Mouse (Mus musculus) layer of hippocampus, adult 2 months (tissue): ENCODE data around the gene Cds1. TPM values are rescaled to one million over a fixed set of nuclear protein-coding genes. Genes with fewer than 3 reads are reported as not detected.

Source experiments
- DNase-seq, 2 experiments: peaks; one replicate each; pipeline ENCODE4 v3.0.0; 2022; ENCODE audit warnings: low spot score in 2 of 2
- H3K27ac ChIP-seq: fragments of 200-600 bp; 2 replicates; pipeline ENCODE4 v1.8.1; 2022
- H3K4me3 ChIP-seq: fragments of 200-600 bp; 2 replicates; pipeline ENCODE4 v1.8.1; 2022; ENCODE audit warnings: mild to moderate bottlenecking
- CTCF ChIP-seq: fragments of 200-600 bp; conservative IDR thresholded peaks from 2 replicates; pipeline ENCODE4 v1.8.1; 2022; ENCODE audit warnings: antibody characterized with exemption, mild to moderate bottlenecking, moderate library complexity
- total RNA-seq, 2 experiments: library from RNA; stranded (reverse); gene quantifications; 2 replicates each; pipeline ENCODE4 v1.2.3; 2021

The Cds1 gene
- total RNA-seq, 2 experiments from 2014 or later = 58.4 to 60.3 TPM

GRCm38 (mm10) chr5:101851133-101851532 lies 86.2 kb downstream of the Cds1 start:
- H3K27ac ChIP-seq = no peak overlapping the region
- TF ChIP-seq CTCF = no peak

GRCm38 (mm10) chr5:101852116-101852680 lies 87.3 kb downstream of the Cds1 start:
- no peak for DNase-seq
- TF ChIP-seq CTCF = no peak
- no peak overlapping the region for H3K27ac ChIP-seq
- H3K4me3 ChIP-seq = no peak overlapping the region

More at GRCm38 (mm10) chr5:101851133-101851532, 86.2 kb downstream of the Cds1 start:
- DNase-seq = no peak
- H3K4me3 ChIP-seq = no peak overlapping the region

DNA sequence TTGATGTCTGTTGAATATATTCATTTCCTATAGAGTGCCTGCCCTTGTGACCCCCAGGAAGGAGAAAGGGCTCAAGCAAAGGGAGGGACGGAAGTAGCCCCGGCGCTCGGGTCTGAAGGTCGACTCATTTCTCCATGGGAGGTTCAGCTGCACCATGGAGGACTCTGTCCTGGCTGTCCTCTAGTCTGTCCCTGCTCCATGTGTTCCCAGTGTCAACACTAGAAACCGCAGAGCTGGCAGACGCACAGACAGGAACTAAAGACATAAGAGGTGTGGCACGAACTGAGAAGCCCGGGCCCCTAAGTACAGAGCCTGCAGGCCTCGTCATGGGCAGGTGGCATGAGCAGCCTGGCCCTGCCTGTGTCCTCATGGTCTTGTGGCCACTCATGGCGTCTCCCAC lies 89.2 kb downstream of the Cds1 start:
- Histone ChIP-seq H3K27ac (no peak overlapping the region), H3K4me3 (no peak overlapping the region)
- no peak for TF ChIP-seq CTCF
- no peak for DNase-seq

- DNase-seq = peak in 1 of 2 experiments; percentile 55
- no peak overlapping the region for H3K4me3 ChIP-seq
- H3K27ac ChIP-seq = no peak overlapping the region
- peak; percentile 60 for TF ChIP-seq CTCF
Observed at GRCm38 (mm10) chr5:101854667-101855066, 89.7 kb downstream of the Cds1 start.

DNA sequence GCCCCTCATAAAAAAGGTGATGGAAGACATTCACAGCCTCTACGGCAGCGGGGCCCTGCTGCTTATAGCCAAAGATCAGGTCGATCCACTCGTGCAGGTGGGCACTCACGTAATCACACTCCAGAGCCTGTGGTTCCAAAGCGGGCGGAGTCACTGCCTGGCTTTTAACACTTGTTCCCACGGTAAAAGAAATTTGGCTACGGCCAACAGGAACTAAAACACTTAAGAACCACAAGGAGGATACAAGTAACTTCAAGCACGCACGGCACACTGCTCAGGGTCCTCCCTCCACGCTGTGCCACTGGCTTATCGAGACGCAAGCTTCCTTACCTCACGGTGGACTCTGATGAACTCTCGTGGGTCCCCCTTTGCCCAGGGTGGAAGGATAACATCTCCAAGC lies 90.5 kb downstream of the Cds1 start:
- no peak overlapping the region for H3K27ac ChIP-seq
- H3K4me3 ChIP-seq = no peak overlapping the region
- TF ChIP-seq CTCF = no peak
- DNase-seq = no peak

GRCm38 (mm10) chr5:101858891-101859436 lies 94.0 kb downstream of the Cds1 start:
- no peak for DNase-seq
- Histone ChIP-seq H3K27ac (no peak overlapping the region), H3K4me3 (no peak overlapping the region)
- no peak for TF ChIP-seq CTCF

- Histone ChIP-seq H3K4me3 (no peak overlapping the region), H3K27ac (no peak overlapping the region)
- DNase-seq = no peak
- no peak for TF ChIP-seq CTCF
Observed at GRCm38 (mm10) chr5:101861786-101862571, 97.0 kb downstream of the Cds1 start.

GRCm38 (mm10) chr5:101862651-101863050 lies 97.7 kb downstream of the Cds1 start:
- Histone ChIP-seq H3K4me3 (no peak overlapping the region), H3K27ac (no peak overlapping the region)
- DNase-seq = no peak
- peak; percentile 25; the same call in 1 of the 2 replicates for TF ChIP-seq CTCF

DNA sequence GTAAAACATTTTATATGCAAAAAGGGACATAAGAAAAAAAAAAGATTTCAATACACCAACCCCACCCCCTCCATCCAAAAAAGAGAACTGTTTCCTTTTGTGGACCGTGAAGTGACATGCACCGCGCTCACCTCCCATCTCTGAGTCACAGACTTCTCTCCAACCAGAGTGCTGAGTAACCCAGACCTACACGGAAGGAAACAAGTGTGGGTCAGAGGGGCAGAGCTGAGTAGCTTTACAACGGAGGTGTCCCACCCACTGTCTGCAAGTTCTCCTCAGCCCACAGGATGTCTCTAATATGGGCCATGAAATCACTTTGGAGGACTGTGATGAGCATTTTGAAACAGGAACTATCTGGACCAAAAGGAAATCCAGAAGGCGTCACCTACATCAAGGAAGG lies 99.0 kb downstream of the Cds1 start:
- no peak for DNase-seq
- H3K27ac ChIP-seq = no peak overlapping the region
- no peak for TF ChIP-seq CTCF
- H3K4me3 ChIP-seq = no peak overlapping the region

DNA sequence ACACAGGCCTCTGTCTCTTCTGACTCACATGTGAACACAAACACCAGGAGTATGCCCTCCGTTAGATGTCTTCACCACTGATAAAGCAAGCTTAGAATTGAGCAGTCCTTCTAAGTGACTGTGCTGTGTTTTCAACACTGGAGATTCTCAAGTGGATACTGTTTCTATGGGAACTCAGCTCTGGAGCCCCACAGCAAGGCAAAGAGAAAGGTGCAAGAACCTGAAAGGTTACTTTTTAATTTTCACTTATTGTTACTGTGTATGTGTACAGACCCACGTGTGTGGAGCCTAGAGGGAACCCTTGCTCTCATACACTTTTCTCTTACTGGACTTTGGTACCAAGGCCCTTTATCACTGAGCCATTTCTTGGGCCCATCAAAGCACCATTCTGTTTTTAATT lies 101.8 kb downstream of the Cds1 start:
- no peak overlapping the region for H3K27ac ChIP-seq
- no peak overlapping the region for H3K4me3 ChIP-seq
- TF ChIP-seq CTCF = no peak
- no peak for DNase-seq

Other genes with a start within 250 kb of the Cds1 start
- gene Nkx6-1, start 100.1 kb upstream of the Cds1 start, total RNA-seq = under 1 TPM; 0.25 to 0.56 TPM